Mouse (Mus musculus) WW6 (cell line): ENCODE measurements at regions not wholly inside any gene's neighbourhood (a gene's known extent, or its start where the extent isn't known, plus 50 kb on each side); places are given as distances from the start of the nearest gene placed in this dataset.

Experiments used
- DNase-seq: peaks from one replicate; pipeline ENCODE4 v3.0.0-alpha.2; 2013; ENCODE audit warnings: low read depth, low spot score

DNA sequence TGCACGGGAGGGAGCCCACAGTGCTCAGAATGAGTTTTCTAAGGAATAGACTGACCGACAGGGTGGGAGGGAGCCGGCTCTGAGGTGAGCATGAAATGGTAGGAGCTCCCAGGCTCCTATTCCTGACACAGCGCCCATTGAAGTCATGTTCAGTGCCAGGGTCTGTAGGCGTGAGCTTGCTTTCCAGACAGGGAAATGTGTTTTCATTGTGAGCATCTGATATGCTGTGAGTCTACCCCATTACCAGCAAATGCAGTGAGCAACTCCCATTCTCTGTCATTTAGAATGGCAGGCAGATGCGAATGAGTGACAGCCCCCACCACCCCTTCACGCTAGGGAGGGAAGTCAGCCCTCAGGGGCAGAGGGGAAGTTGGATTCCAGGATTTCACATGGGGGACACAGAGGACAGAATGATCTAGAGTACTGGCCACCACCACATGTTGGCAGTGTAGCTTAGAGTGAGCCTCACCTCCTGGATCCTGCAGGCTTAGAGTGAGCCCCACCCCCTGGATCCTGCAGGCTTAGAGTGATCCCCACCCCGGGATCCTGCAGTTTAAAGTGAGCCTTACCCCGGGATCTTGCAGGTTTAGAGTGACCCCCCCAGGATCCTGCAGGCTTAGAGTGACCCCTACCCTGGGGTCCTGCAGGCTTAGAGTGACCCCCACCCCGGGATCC lies 283.2 kb upstream of the Eef2kmt start:
- no peak for DNase-seq

DNA sequence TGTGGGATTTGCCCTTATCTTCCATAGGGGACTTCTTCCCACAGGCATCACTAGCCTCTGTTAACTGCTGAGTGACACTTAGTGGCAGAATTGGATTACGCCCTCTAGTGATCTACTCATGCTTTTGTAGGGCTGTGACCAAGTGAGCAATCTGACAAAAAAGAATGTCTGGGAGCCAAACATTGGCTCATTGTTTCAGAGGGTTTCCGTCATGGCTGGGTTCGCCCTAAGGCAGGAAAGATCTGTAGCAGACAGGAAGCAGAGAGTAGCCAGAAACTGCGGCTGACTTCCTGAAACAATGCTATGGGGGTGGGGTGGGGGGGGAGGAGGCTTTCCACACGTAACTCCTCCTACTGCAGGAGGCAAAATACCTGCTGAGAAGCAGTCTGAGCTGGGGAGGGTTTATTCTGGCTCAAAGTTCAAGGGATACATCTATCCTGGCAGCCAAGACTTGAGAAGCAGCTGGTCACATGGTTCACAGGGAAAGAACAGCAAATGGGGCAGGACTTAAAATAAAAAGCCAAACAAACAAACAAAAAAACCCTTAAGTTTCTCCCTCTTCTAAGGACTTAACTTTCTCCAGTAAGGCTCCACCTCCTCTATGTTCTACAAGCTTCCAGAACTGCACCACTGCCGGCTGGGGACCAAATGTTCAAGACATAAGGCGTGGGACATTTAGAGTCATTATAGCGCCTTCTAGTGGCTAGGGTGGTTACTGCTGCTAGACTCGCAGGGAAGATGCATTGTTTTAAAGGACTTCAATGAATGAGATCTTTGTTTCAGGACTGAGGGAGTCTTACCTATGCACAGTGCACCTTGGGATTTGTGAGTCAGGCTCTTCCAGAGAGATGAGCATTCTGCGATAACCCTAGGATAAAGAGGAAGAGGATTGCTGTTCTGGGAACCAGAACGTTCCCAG lies 281.8 kb upstream of the Eef2kmt start:
- peak; percentile 45 for DNase-seq

DNA sequence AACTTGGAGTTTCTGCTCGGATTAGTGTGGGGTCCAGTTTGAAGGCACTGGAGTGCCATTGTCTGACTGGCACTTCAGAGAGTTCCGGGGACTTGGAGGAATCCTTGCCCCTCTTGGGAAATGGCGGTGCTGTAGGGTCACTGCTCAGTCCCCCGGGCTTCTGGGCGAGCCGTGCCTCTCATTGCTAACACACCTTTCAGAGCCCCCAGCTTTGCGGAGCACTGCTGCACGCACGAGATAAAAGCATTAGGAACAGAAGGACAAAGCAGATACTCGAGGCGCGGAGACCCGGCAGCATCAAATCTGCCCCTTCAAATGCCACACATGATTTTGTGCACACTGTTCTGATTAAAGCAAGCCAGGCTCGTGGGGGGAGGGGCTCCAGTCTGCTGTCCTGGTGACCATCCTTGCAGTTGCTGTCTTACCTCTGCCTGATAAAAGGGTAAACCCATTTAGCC lies 280.8 kb upstream of the Eef2kmt start:
- DNase-seq, result no peak

DNA sequence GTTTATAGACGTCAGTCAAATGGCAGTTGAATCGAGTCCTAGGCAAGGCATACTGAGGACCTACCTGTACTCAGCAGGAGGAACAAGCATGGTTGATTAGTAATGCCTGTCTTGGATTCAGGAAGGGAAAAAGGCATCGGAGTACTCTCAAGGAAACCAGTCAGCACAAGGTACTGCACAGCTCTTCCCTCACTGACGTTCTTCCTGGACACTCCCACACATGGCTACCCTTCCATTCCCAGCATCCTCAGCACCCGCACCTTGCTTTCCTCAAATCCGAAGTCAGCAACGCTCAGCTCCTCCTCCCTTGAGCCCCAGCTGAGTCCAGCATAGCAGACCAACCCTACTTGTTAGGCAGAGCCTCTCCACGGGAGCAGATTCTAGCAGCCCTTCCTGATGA lies 279.6 kb upstream of the Eef2kmt start:
- peak; percentile 4 for DNase-seq

DNA sequence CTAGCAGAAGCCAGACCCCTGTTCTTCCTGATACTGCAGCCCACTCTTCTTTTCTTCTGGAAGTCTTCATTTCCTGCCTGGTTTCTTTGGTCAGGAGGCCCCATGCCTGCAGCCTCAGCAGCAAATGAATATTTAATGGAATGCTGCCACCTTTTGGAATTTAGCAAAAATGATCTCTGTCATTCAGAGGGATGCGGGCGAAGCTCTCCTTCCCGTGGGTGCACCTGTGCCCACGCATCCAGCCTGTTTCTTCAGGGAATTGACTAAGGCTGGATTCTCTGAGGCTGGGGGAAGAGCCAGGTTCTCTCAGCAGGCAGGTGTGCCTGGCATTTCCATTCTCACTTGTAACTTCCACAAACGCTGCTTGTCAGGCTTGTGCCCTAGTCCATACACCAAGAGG lies 279.1 kb upstream of the Eef2kmt start:
- no peak for DNase-seq

DNA sequence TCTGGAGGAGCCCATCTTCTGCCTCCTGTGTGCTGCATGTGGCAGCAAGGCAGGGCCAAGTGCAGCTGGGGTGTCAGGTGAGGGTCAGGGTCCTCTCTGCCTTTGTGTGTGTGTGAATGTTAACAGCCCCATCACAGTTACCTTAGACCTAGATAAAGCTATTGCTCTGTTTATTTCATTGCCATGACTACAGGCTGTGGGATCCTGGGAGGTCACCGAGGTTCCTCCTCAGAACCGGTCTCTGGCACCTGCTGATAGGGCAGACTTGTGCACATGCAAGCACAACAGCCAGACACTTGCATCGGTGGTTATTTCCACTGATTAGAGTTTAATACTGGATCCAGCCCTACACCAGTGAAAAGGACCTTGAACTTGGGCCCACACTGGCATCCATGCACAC lies 278.6 kb upstream of the Eef2kmt start:
- DNase-seq, result no peak

DNA sequence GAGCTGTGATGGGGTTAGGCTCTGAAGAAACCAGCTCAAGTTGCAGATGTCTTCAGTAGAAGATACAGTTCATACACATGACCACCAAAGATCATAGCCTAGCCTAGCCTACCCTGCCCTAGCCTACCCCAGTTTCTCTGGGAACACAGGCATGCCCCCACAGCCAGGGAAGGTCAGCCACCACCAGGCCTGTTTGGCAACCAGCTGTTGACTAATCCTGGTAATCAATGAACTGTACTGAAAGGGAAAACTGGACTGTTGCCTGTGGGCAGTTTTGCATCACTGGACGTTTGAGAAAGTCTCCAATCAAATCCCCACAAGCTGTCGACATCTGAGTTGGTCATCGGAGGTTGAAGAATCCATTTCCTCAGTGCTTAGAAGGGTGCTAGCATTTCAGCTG lies 276.5 kb upstream of the Eef2kmt start:
- no peak for DNase-seq

DNA sequence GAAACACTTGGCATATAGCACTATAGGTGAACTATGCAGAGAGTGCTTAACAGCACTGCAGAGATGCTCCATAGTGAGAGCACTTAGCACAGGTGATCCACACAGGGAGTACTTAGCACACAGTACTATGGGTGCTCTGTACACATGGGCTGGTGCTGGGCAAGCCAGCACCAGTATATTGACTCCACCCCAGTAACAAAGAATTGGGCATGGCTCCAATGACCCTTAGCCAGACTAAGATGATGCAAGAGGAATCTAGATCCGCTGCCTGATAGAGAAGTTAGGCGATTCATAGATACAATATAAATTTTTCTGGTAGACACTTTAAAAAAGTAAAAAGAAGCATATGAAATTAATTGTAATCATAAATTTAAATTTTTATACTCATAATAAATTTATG lies 274.0 kb upstream of the Eef2kmt start:
- DNase-seq, result no peak

DNA sequence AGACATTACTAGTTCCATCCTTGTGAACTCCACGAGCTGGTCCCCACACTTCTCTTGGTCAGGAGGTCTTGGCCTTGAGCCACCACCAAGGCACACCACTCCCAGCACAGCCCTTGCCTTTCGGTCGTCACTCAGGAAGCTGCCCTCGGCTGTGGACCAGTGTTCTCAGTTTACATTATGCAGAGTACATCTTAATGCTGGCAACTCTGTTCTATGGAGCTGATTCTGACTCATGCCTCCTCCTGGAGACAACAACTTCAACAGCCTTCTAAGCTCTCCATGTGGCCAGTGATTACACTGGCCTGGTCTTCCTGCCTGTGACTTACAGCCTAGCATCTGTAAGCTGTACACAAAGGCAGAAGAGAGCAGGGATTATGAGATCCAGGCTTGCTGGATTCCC lies 272.2 kb upstream of the Eef2kmt start:
- DNase-seq, result no peak

DNA sequence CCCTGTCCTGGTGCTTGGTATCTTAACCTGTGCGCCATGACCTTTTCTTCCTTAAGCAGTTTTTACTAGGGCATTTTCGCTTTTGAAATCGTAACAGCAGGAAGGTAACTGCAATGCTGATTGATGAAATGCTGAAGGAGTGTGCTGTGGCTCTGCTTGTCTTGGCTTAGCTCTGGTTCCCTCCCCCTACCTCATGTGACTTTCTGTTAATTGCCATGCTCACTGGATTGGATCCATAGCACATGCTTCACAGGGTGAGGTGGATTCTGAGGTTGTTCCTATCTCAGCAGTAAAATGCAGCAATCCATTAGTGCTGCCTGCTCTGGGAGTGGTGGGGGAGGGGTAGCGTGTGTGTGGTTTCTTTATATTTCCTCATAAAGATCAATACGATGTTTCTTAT lies 268.6 kb upstream of the Eef2kmt start:
- DNase-seq, result no peak

DNA sequence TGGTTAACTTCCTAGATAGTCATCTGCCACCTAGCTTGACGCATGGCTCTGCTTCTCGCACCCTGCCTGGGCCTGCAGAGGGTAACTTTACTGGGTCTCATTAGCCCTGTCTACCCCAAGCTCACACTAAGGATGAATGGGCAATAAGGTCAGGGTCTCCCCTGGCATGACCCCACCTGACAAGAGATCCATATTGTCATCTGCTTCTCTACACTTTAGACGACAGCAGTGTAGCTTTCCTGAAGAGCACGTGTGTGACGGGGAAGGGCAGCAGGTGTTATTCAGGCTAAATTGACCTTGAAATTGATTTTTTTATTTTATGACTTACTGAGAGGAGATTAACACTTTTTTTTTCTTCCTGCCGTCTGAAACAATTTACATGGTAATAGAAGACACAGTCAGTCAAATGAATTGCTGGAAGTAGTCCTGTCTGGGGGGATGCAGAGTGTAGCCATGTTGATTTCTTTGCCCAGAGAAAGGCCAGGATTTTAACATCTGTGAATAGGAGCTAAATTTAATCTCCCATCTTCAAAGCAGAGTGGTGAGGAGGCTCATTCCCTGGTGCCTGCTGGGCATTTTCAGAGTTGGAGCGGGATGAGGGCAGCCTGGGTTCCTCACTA lies 267.7 kb upstream of the Eef2kmt start:
- DNase-seq, result no peak

DNA sequence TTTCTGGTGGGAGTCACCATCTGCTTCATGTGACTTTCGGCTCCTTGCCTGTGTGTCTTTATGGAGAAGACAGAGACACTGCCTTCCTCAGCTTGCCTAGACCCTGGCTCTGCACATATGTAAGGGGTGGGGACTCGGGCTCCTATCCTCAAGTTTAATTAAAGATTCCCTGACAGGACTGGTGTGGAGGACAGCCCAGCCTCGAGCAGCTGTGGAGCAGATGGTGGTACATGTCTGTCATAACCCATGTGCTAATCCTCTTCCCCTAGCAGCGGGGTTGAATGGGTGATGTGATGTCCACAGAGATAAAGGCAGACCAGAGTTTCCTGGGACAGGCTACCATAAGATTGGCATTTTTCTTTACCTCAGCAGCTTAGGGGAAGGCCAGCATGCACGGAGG lies 262.0 kb upstream of the Eef2kmt start:
- DNase-seq, result no peak

DNA sequence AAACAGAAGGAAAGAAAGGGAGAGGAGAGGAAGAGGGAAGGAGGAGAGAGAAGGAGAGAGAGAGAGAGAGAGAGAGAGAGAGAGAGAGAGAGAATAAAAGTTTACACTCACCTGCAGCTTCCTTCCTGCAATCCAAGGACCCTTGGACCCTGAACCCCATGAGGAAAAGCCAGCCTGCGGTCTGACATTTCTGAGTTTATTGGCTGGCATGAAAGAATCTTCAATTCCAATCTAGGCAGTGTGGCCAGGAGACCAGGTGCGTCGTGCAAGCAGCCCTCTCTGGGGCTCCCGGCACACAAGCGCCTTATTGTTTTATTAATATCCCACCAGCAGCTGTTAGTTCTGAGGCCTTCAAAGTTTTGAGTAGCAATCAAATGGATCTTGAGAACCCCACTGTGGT lies 260.1 kb upstream of the Eef2kmt start:
- no peak for DNase-seq

DNA sequence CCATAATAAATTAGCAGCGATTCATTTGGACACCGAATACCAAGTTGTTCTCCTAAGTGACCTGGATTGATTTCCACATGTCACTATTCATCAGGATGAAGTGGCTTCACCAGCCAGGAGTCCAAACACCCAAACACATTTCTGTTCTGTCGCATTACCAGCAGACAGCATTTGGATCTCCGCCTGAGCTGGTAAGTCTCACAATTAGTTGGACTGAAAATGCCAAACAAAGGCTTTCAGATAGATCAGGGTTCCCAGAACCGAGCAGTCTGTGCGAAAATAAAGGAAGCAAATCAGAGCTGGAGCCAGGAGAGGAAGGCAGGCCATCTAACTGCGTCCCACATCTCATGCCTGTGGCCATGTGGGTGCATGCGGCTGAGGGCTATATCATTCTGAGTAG lies 251.5 kb upstream of the Eef2kmt start:
- no peak for DNase-seq

DNA sequence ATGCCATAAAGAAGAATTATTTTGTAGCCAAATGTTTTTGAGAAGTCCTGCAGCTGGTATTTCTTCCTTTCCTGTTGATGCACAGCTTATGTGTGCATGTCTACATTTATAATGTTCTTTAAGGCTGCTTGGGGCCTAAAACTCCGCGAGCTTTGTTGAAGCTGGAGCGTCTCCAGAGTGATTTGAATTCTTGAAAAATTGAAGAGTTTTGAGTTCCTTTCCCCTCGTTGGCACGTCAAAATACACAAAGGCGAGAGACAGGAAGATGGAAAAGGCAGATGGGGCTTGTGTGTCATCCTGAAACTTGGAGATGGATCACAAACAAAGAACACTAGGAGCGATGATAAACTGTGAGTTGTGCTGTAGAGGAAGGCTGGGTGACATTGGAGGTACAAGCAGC lies 246.2 kb upstream of the Eef2kmt start:
- no peak for DNase-seq

DNA sequence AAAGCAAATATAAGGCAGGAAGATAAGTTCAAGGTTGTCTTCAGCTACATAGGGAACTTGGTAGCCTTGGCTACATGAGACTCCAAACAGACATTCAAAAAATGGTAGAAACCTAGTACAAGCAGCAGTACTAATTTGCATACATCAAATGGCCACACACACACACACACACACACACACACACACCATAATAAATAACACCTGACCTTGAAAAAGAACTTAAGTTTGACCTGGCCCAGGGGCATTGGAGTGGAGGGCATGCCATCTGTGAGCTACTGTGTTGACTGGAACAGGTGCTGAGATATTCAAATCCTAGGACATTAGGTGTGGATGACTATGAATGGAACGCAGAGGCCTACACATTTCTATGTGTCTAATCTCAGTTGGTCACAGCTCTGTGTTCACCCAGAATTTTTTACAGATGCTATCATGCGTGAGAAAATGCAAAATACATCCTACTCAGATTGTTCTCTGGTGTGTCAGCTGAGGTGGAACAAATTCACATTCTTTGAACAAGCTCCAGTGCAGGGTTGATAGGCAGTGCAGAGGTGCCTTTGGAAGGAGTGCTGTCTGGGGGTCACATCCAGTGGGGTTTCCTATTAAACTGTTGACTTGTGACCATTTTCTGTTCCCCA lies 240.4 kb upstream of the Eef2kmt start:
- DNase-seq, result no peak

DNA sequence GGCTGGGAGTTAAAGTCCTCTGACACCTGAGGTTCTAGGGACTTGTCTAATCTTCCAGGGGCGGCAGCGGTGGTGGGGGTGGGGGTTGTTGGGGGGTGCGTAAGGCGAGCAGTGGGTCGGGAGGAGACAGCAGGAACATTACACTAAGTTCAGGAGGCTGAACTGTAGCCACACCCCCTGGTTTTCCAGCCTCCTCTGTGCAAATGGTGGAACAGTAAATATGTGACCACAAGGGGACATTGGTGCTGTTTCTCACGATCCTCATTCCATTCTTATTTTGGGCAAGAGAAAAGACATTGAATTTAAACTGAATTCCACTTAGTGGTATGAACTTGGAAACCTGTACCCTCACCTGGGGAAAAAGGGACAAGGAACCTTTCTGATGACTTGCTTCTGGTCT lies 237.6 kb upstream of the Eef2kmt start:
- no peak for DNase-seq

DNA sequence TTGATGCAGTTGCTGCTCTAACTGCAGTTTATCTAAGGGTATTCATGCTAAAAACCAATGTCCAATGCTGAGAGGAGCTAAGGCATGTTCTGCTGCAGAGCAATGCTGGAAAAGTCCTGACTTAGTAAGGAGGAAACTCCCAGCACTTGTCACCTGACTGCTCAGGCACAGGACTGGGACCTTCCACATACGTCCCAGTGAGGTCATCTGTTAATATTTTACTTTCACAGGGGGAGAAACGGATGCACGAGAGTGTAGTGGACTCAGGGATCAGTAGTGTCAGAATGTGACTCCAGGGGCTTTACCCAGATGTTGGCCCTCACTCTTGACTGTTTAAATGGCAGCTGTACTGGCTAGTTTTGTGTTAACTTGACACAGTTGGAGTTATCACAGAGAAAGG lies 231.5 kb upstream of the Eef2kmt start:
- DNase-seq, result no peak

DNA sequence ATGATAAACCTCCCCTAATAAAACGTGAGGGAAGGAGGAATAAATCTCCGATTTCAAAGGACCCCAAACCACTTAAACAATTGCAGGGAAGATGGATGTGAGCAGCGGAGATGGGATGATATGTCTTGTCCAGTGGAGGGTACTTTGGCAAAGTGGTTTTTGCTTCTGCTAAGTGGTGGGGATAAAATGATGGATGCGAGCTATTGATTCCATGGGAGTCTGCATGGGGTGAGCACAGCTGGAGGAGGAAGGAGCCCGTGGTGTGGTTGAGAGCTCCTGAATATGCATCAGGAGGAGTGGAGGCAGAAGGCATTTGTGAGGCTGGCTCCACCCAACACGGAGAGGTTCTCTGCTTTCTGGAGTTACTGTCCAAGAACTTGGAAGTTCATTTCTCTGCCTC lies 227.6 kb upstream of the Eef2kmt start:
- no peak for DNase-seq

DNA sequence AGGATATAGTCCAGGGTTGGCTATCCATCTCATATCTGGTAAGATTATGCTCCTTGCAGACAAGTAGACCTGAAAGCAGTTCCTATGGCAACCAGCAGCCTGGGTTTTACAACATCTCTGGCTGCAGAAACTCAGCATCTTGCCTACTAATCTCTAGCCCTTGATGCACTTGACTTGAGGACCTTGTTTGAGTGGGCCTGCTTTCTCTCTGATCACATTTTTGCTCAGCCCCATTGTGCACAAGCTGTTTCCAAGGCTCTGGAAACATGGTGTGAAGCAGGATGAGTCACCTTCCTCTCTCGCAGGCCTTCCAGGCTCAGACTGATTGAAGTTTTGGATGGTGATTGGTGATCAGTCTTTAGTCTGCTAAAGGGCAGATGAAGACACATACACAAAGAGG lies 224.4 kb upstream of the Eef2kmt start:
- no peak for DNase-seq

DNA sequence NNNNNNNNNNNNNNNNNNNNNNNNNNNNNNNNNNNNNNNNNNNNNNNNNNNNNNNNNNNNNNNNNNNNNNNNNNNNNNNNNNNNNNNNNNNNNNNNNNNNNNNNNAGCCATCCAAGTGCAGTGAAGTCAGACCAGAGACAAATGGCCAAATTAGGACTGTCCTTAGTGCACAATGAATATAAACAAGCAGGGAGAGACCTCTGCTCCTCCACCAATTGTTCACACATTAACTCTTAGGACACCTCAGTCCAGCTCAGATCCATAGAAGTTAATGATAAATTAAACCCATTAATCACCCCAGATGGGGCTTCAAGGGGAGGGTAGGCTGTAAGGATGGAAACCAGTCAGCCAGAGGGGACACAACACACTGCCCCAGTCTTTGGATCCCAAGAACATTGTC lies 223.2 kb upstream of the Eef2kmt start:
- DNase-seq, result no peak

DNA sequence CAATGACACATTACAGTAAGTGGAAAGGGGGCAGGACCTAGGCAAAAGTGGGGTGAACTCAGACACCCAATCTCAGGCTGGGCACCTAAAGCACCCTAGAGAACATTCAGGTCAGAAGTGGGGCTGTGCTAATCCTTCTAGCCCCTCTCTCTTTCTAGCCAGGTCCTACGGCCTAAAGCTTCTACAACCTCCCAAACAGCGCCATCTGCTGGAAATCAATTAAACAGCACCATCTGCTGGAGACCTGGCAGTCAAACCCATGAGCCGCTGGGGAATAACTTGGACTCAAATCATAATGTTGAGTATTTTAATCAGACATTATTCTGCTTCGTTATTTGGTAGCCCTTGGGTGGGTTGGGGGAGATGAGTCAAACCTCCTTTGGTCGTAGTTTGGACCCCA lies 215.5 kb upstream of the Eef2kmt start:
- peak; percentile 33 for DNase-seq
